Comparison of ENCODE assay signal across 8 mouse cellular contexts in the genomic region with DNA sequence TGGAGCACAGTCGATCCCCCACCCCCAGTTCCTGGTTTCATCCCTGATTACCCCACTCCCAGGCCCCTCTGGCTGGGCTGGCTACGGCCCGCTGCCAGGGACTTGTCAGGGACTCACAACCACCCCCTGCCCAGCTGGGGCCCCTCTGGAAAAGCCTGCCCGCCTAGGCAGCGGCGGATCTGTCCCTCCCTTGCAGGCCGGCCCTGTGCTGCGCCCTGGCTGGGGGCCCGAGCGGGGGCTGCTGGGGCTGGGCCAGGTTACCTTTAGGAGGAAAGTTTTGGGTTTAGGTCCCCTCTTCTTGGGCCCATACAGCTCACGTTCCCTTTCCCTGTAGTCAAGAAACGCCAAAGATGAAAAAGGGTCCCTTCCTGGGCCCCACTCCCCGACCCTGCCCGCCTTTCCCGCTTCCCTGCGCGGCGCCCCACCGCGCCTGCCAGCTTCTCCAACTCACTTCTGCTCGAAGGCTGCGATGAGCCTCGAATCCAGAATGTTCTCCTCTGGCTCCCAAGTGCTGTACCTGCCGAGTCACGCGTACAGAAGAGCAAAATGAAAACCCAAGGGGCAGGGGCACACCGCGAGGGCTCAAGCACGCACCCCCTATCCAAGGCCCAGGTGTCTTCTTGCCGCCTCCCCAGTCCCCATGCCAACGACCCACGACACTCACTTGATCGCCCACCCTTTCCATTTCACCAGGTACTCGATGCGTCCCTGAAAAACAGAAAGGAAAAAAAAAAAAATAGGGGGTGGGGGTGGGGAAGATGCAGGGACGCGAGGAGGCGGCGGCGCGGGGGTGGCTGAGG. TPM values are rescaled to one million over a fixed set of nuclear protein-coding genes. Genes with fewer than 3 reads are reported as not detected.
DNase-seq lines count a peak whose midpoint lies in the region; ATAC-seq lines count a peak whose summit lies in the region.

No protein-coding gene starts in this region.

- no peaks in the 10 kb centered on the region for H3K9me3 ChIP-seq in embryonic facial prominence, embryonic 10.5 days
- no peaks in the 10 kb centered on the region for H3K9me3 ChIP-seq in hindbrain, embryonic 11.5 days (ENCODE audit: control insufficient read depth, low read length)

- H3K27me3 ChIP-seq in embryonic facial prominence, embryonic 10.5 days (replicated peaks; ENCODE audit: low read depth, poor library complexity, severe bottlenecking) = no peaks in the 10 kb centered on the region
- no peaks in the 10 kb centered on the region for H3K27me3 ChIP-seq in hindbrain, embryonic 11.5 days (ENCODE audit: control insufficient read depth, insufficient read depth, low read length)

- DNase-seq in layer of hippocampus, adult 11-12 months (ENCODE audit: low spot score) = peak; percentile 48
- no peak for DNase-seq in layer of hippocampus, adult 9-11 months
- peak; percentile 59 for DNase-seq in NIH3T3 (ENCODE audit: low read depth)
- peak; percentile 56 for DNase-seq in embryonic facial prominence, embryonic 10.5 days (ENCODE audit: low spot score)
- DNase-seq in hindbrain, embryonic 11.5 days (ENCODE audit: low spot score) = peak; percentile 54
- DNase-seq in liver = peak; percentile 56
- DNase-seq in neural tube, embryonic 10.5 days (ENCODE audit: extremely low spot score, low spot score) = peak; percentile 56
- no peak for DNase-seq in adipocyte (ENCODE audit: low spot score)

- H3K4me1 ChIP-seq in embryonic facial prominence, embryonic 10.5 days = peaks cover 63% of the 10 kb centered on the region
- H3K4me1 ChIP-seq in hindbrain, embryonic 11.5 days (replicated peaks; ENCODE audit: control insufficient read depth, insufficient read depth, low read length) = peaks cover 10% of the 10 kb centered on the region

- peak overlapping the region; percentile 86 for H3K4me2 ChIP-seq in hindbrain, embryonic 11.5 days (replicated peaks; ENCODE audit: low read depth, low read length)

- H3K27ac ChIP-seq in embryonic facial prominence, embryonic 10.5 days (replicated peaks) = peak overlapping the region; percentile 94
- peak overlapping the region; percentile 87 for H3K27ac ChIP-seq in hindbrain, embryonic 11.5 days (ENCODE audit: low read depth, low read length)

- H3K36me3 ChIP-seq in embryonic facial prominence, embryonic 10.5 days (replicated peaks) = peaks cover 16% of the 10 kb centered on the region
- no peaks in the 10 kb centered on the region for H3K36me3 ChIP-seq in hindbrain, embryonic 11.5 days (ENCODE audit: control insufficient read depth, insufficient read depth, low read length)

- WGBS in embryonic facial prominence, embryonic 10.5 days = under 1% methylated on average over 41 of the region's 41 CpGs
- under 1% methylated on average over 41 of the region's 41 CpGs for WGBS in hindbrain, embryonic 11.5 days

- no peak for ATAC-seq in hindbrain, embryonic 11.5 days (ENCODE audit: low FRiP score)

- H3K4me3 ChIP-seq in embryonic facial prominence, embryonic 10.5 days = peak overlapping the region; percentile 89
- H3K4me3 ChIP-seq in hindbrain, embryonic 11.5 days (ENCODE audit: low read depth, low read length) = peak overlapping the region; percentile 70

- peak overlapping the region; percentile 81 for H3K9ac ChIP-seq in hindbrain, embryonic 11.5 days (ENCODE audit: low read depth, low read length)

RNA-seq across cellular contexts. Expression of a gene that starts 0.6 kb away (rescaled TPM):
- not detected in 2 replicates for polyA plus RNA-seq in embryonic facial prominence, embryonic 10.5 days (2016; fragmentation: Nextera tagmentation; extraction: Ambion mirVana)
- 0.26 TPM in 1 of 2 replicates, not detected in the other for polyA plus RNA-seq in hindbrain, embryonic 11.5 days (2014; fragmentation: Nextera tagmentation; extraction: Ambion mirVana)

RNA-seq across cellular contexts. Expression of a gene that starts 1.0 kb away (rescaled TPM):
- polyA plus RNA-seq in embryonic facial prominence, embryonic 10.5 days (2016; fragmentation: Nextera tagmentation; extraction: Ambion mirVana) = 16.1 and 18.1 TPM in 2 replicates
- polyA plus RNA-seq in hindbrain, embryonic 11.5 days (2014; fragmentation: Nextera tagmentation; extraction: Ambion mirVana) = 10.8 and 14.4 TPM in 2 replicates

RNA-seq across cellular contexts. Expression of a gene that starts 28.9 kb away (rescaled TPM):
- 1.8 and 2.2 TPM in 2 replicates for polyA plus RNA-seq in embryonic facial prominence, embryonic 10.5 days (2016; fragmentation: Nextera tagmentation; extraction: Ambion mirVana)
- 1.5 and 1.7 TPM in 2 replicates for polyA plus RNA-seq in hindbrain, embryonic 11.5 days (2014; fragmentation: Nextera tagmentation; extraction: Ambion mirVana)

RNA-seq across cellular contexts. Expression of a gene that starts 55.8 kb away (rescaled TPM):
- polyA plus RNA-seq in embryonic facial prominence, embryonic 10.5 days (2016; fragmentation: Nextera tagmentation; extraction: Ambion mirVana) = 66.3 and 68.6 TPM in 2 replicates
- 61.8 and 71.9 TPM in 2 replicates for polyA plus RNA-seq in hindbrain, embryonic 11.5 days (2014; fragmentation: Nextera tagmentation; extraction: Ambion mirVana)

RNA-seq across cellular contexts. Expression of a gene that starts 58.0 kb away (rescaled TPM):
- 7.7 and 8.4 TPM in 2 replicates for polyA plus RNA-seq in embryonic facial prominence, embryonic 10.5 days (2016; fragmentation: Nextera tagmentation; extraction: Ambion mirVana)
- 6.0 and 9.3 TPM in 2 replicates for polyA plus RNA-seq in hindbrain, embryonic 11.5 days (2014; fragmentation: Nextera tagmentation; extraction: Ambion mirVana)

Comparison
In these comparisons a context has a peak if more than half of its experiments do, and no peak if none do; other contexts are left out.
1. DNase-seq: peak in layer of hippocampus, adult 11-12 months (single experiment), NIH3T3 (single experiment), embryonic facial prominence, embryonic 10.5 days (single experiment), hindbrain, embryonic 11.5 days (single experiment), liver (single experiment) and neural tube, embryonic 10.5 days (single experiment); none in layer of hippocampus, adult 9-11 months (single experiment) and adipocyte (single experiment).